Mouse (Mus musculus): ENCODE results near the gene E330017A01Rik. TPM values are rescaled to one million over a fixed set of nuclear protein-coding genes. Genes with fewer than 3 reads are reported as not detected.

E330017A01Rik gene
- total and polyA plus RNA-seq, 2 experiments from 2014 or later: 0.14 TPM; not detected in 1

DNA sequence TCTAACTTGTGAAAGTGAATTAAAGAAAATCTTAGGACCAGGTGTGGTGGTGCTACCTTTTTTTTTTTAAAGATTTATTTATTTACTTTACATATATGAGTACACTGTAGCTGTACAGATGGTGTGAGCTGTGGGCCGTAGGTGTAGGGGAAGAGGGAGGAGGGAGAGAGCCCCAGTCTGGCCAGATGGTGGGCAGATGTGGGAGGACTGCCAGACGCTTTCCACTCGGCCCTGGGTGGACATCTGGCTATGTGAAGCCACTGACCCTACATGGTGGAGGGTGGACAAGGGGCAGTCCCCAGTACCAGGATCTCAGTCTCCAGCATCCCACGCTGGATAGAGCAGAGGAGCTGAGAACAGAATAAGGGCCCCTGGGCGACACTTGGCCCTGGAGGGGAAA lies 31.4 kb downstream of the E330017A01Rik start:
- Histone ChIP-seq H3K36me3 (ENCODE audit: insufficient read depth, low read length) (no peaks in the 10 kb centered on the region), H3K9me3 (ENCODE audit: low read length) (no peaks in the 10 kb centered on the region), H3K27me3 (ENCODE audit: insufficient read depth, low read length) (no peaks in the 10 kb centered on the region), H3K4me3 (ENCODE audit: low read depth, low read length) (no peak overlapping the region), H3K27ac (ENCODE audit: low read depth, low read length) (no peak overlapping the region), H3K9ac (replicated peaks; ENCODE audit: low read length, poor library complexity, severe bottlenecking) (no peak overlapping the region), H3K4me2 (ENCODE audit: low read depth, low read length, poor library complexity, severe bottlenecking) (no peak overlapping the region), H3K4me1 (ENCODE audit: insufficient read depth, low read length) (no peaks in the 10 kb centered on the region)
- ATAC-seq (ENCODE audit: low FRiP score) (no peak), DNase-seq (ENCODE audit: low spot score) (no peak)
- no peak for TF ChIP-seq CTCF (IDR thresholded peaks at IDR 0.05)
- WGBS: 76% methylated on average over 5 of the region's 5 CpGs

DNA sequence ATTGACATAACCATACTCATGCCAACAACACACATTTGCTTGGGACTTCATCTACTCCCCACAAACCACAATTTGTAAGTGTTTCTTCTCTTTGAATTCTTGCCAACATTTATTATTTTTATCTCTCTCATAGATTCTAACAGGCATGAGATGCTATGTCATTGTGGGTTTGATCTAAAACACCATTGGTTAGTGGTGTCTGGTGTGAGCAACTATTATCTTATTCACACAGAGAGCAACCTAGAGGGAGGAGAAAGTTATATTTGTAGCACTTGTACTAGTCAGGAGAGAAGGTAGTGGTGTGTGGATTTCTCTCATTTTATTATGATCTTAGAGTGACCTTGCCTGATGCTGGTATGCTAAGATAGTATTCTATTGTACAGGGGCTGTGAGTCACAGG lies 33.9 kb downstream of the E330017A01Rik start:
- TF ChIP-seq CTCF (IDR thresholded peaks at IDR 0.05): no peak
- DNase-seq (ENCODE audit: low spot score) (no peak), ATAC-seq (ENCODE audit: low FRiP score) (no peak)
- no peak overlapping the region for H3K27ac ChIP-seq (ENCODE audit: low read depth, low read length)
- no peaks in the 10 kb centered on the region for H3K27me3 ChIP-seq (ENCODE audit: insufficient read depth, low read length)
- no peaks in the 10 kb centered on the region for H3K9me3 ChIP-seq (ENCODE audit: low read length)
- no peak overlapping the region for H3K9ac ChIP-seq (replicated peaks; ENCODE audit: low read length, poor library complexity, severe bottlenecking)
- H3K4me2 ChIP-seq (ENCODE audit: low read depth, low read length, poor library complexity, severe bottlenecking): no peak overlapping the region
- H3K36me3 ChIP-seq (ENCODE audit: insufficient read depth, low read length): no peaks in the 10 kb centered on the region
- H3K4me1 ChIP-seq (ENCODE audit: insufficient read depth, low read length): no peaks in the 10 kb centered on the region
- H3K4me3 ChIP-seq (ENCODE audit: low read depth, low read length): no peak overlapping the region

DNA sequence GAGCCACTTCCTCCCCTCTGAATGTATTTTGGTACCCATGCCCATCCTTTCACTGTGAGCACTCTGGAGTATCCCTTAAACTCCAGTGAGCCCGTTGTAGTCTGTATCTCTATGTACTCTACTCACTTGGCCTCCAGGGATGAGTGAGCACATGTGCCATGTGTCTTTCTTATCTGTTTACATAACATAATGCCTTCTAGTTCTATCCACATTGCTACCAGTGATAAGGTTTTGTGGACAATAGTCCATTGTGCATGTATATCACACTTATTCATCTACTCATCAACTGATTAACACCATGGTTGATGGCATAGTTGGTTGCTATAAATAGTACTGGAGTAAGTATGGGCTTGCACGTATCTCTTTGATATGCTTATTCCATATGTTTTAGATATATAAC lies 34.7 kb downstream of the E330017A01Rik start:
- no peak for DNase-seq (ENCODE audit: low spot score)
- no peak overlapping the region for H3K9ac ChIP-seq (replicated peaks; ENCODE audit: low read length, poor library complexity, severe bottlenecking)
- WGBS: 90% methylated on average over 2 of the region's 2 CpGs
- no peak for ATAC-seq (ENCODE audit: low FRiP score)
- no peaks in the 10 kb centered on the region for H3K4me1 ChIP-seq (ENCODE audit: insufficient read depth, low read length)
- no peak for TF ChIP-seq CTCF (IDR thresholded peaks at IDR 0.05)
- H3K4me2 ChIP-seq (ENCODE audit: low read depth, low read length, poor library complexity, severe bottlenecking): no peak overlapping the region
- H3K36me3 ChIP-seq (ENCODE audit: insufficient read depth, low read length): no peaks in the 10 kb centered on the region
- no peak overlapping the region for H3K27ac ChIP-seq (ENCODE audit: low read depth, low read length)
- no peak overlapping the region for H3K4me3 ChIP-seq (ENCODE audit: low read depth, low read length)
- H3K9me3 ChIP-seq (ENCODE audit: low read length): no peaks in the 10 kb centered on the region
- no peaks in the 10 kb centered on the region for H3K27me3 ChIP-seq (ENCODE audit: insufficient read depth, low read length)

- no peak overlapping the region for H3K4me2 ChIP-seq (ENCODE audit: low read depth, low read length, poor library complexity, severe bottlenecking)
- no peak overlapping the region for H3K27ac ChIP-seq (ENCODE audit: low read depth, low read length)
- no peak overlapping the region for H3K4me3 ChIP-seq (ENCODE audit: low read depth, low read length)
- no peaks in the 10 kb centered on the region for H3K36me3 ChIP-seq (ENCODE audit: insufficient read depth, low read length)
- H3K27me3 ChIP-seq (ENCODE audit: insufficient read depth, low read length): no peaks in the 10 kb centered on the region
- H3K4me1 ChIP-seq (ENCODE audit: insufficient read depth, low read length): no peaks in the 10 kb centered on the region
- no peak for DNase-seq (ENCODE audit: low spot score)
- no peak overlapping the region for H3K9ac ChIP-seq (replicated peaks; ENCODE audit: low read length, poor library complexity, severe bottlenecking)
- no peaks in the 10 kb centered on the region for H3K9me3 ChIP-seq (ENCODE audit: low read length)
- TF ChIP-seq CTCF (IDR thresholded peaks at IDR 0.05): no peak
- WGBS: 91% methylated on average over 6 of the region's 6 CpGs
- no peak for ATAC-seq (ENCODE audit: low FRiP score)
These were observed 37.7 kb downstream of the E330017A01Rik start for GRCm38 (mm10) chr16:58600846-58601245.

DNA sequence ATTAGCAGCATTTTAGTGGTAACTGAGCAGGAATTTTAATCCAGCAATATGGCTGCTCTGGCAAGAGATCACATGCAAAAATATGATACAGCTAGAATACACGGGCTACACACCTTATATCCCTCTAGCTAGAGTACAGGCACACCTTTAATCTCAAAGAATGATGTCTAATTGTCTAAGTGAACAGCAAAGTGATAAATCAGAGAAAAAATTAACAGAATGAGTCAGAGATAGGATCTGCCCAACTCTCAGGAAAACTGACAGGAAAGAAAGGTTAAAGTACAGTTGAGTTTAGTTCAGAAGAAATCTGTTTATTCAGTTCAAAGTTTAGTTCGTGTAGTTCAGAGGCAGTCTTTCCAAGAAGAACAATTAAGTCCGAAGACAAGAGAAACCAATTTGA lies 47.2 kb downstream of the E330017A01Rik start:
- 81% methylated on average over 3 of the region's 3 CpGs for WGBS
- no peak overlapping the region for H3K4me3 ChIP-seq (ENCODE audit: low read depth, low read length)
- TF ChIP-seq CTCF (IDR thresholded peaks at IDR 0.05): no peak
- no peaks in the 10 kb centered on the region for H3K27me3 ChIP-seq (ENCODE audit: insufficient read depth, low read length)
- H3K4me2 ChIP-seq (ENCODE audit: low read depth, low read length, poor library complexity, severe bottlenecking): no peak overlapping the region
- no peak overlapping the region for H3K9ac ChIP-seq (replicated peaks; ENCODE audit: low read length, poor library complexity, severe bottlenecking)
- ATAC-seq (ENCODE audit: low FRiP score) (no peak), DNase-seq (ENCODE audit: low spot score) (no peak)
- H3K4me1 ChIP-seq (ENCODE audit: insufficient read depth, low read length): no peaks in the 10 kb centered on the region
- no peaks in the 10 kb centered on the region for H3K9me3 ChIP-seq (ENCODE audit: low read length)
- no peak overlapping the region for H3K27ac ChIP-seq (ENCODE audit: low read depth, low read length)
- H3K36me3 ChIP-seq (ENCODE audit: insufficient read depth, low read length): no peaks in the 10 kb centered on the region

- DNase-seq (ENCODE audit: low spot score) (no peak), ATAC-seq (ENCODE audit: low FRiP score) (no peak)
- Histone ChIP-seq H3K27ac (ENCODE audit: low read depth, low read length) (no peak overlapping the region), H3K27me3 (ENCODE audit: insufficient read depth, low read length) (no peaks in the 10 kb centered on the region), H3K9me3 (ENCODE audit: low read length) (no peaks in the 10 kb centered on the region), H3K4me1 (ENCODE audit: insufficient read depth, low read length) (no peaks in the 10 kb centered on the region), H3K4me2 (ENCODE audit: low read depth, low read length, poor library complexity, severe bottlenecking) (no peak overlapping the region), H3K9ac (replicated peaks; ENCODE audit: low read length, poor library complexity, severe bottlenecking) (no peak overlapping the region), H3K4me3 (ENCODE audit: low read depth, low read length) (no peak overlapping the region), H3K36me3 (ENCODE audit: insufficient read depth, low read length) (no peaks in the 10 kb centered on the region)
- TF ChIP-seq CTCF (IDR thresholded peaks at IDR 0.05): no peak
These were observed 49.1 kb downstream of the E330017A01Rik start for GRCm38 (mm10) chr16:58589444-58589843.

Other genes starting within 250 kb of the E330017A01Rik start
- 34.2 and 38.0 TPM in 2 replicates for gene Dcbld2, start 230.3 kb downstream of the E330017A01Rik start, total RNA-seq (2014; rRNA removed)
- gene Dcbld2, start 230.3 kb downstream of the E330017A01Rik start, polyA plus RNA-seq (2015; fragmentation: Nextera tagmentation; extraction: Ambion mirVana): 3.1 and 3.7 TPM in 2 replicates
- gene St3gal6, start 114.5 kb downstream of the E330017A01Rik start, total RNA-seq (2014; rRNA removed): 3.8 and 6.5 TPM in 2 replicates
- gene St3gal6, start 114.5 kb downstream of the E330017A01Rik start, polyA plus RNA-seq (2015; fragmentation: Nextera tagmentation; extraction: Ambion mirVana): 14.9 and 18.0 TPM in 2 replicates
- gene Gm813, start 21.8 kb downstream of the E330017A01Rik start, total RNA-seq (2014; rRNA removed): not detected in 2 replicates
- not detected in 2 replicates for gene Gm813, start 21.8 kb downstream of the E330017A01Rik start, polyA plus RNA-seq (2015; fragmentation: Nextera tagmentation; extraction: Ambion mirVana)
- gene Cpox, start 31.6 kb upstream of the E330017A01Rik start, total RNA-seq (2014; rRNA removed): 14.9 and 15.9 TPM in 2 replicates
- 10.7 and 12.4 TPM in 2 replicates for gene Cpox, start 31.6 kb upstream of the E330017A01Rik start, polyA plus RNA-seq (2015; fragmentation: Nextera tagmentation; extraction: Ambion mirVana)
- 0.11 and 2.1 TPM in 2 replicates for gene Gpr15, start 80.3 kb upstream of the E330017A01Rik start, total RNA-seq (2014; rRNA removed)
- not detected in 2 replicates for gene Gpr15, start 80.3 kb upstream of the E330017A01Rik start, polyA plus RNA-seq (2015; fragmentation: Nextera tagmentation; extraction: Ambion mirVana)
- 74.2 and 96.9 TPM in 2 replicates for gene Cldnd1, start 89.2 kb upstream of the E330017A01Rik start, total RNA-seq (2014; rRNA removed)
- gene Cldnd1, start 89.2 kb upstream of the E330017A01Rik start, polyA plus RNA-seq (2015; fragmentation: Nextera tagmentation; extraction: Ambion mirVana): 156 and 174 TPM in 2 replicates
- gene Olfr172, start 124.4 kb upstream of the E330017A01Rik start, total RNA-seq (2014; rRNA removed): not detected in 2 replicates
- not detected in 2 replicates for gene Olfr172, start 124.4 kb upstream of the E330017A01Rik start, polyA plus RNA-seq (2015; fragmentation: Nextera tagmentation; extraction: Ambion mirVana)
- gene Olfr173, start 161.5 kb upstream of the E330017A01Rik start, total RNA-seq (2014; rRNA removed): not detected in 2 replicates
- gene Olfr173, start 161.5 kb upstream of the E330017A01Rik start, polyA plus RNA-seq (2015; fragmentation: Nextera tagmentation; extraction: Ambion mirVana): not detected in 2 replicates
- gene Olfr175-ps1, start 188.0 kb upstream of the E330017A01Rik start, total RNA-seq (2014; rRNA removed): not detected in 2 replicates
- not detected in 2 replicates for gene Olfr175-ps1, start 188.0 kb upstream of the E330017A01Rik start, polyA plus RNA-seq (2015; fragmentation: Nextera tagmentation; extraction: Ambion mirVana)
- gene Olfr177, start 236.0 kb upstream of the E330017A01Rik start, total RNA-seq (2014; rRNA removed): not detected in 2 replicates
- gene Olfr177, start 236.0 kb upstream of the E330017A01Rik start, polyA plus RNA-seq (2015; fragmentation: Nextera tagmentation; extraction: Ambion mirVana): not detected in 2 replicates